Mouse (Mus musculus): Measurements from ENCODE around the gene Sept3. TPM values are rescaled to one million over a fixed set of nuclear protein-coding genes. Genes with fewer than 3 reads are reported as not detected.
"Not testable (repeated sequence)": the region's sequence is repeated elsewhere in the genome, so short reads cannot be mapped to it uniquely, and the experiment has no call there.

The Sept3 gene
- polyA plus RNA-seq, 1 experiment from 2014 or later, result 142 TPM

DNA sequence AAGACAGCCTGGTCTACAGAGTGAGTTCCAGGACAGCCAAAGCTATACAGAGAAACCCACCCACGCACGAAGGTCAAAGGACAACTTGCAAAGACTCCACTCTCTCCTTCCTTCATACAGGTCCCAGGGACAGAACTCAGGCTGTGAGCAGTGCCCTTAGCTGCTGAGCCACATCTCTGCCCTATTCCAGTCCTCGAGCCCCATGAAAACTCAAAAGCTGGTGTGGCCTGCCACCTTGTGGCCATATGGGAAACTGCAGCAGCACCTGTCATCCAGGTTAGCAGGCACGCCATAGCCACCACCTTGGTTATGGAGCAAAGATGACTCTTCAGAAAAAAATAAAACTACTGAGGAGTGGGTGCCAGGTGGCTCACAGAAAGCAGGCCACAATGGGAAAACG is 38.1 kb upstream of the Sept3 start:
- 0 out of 2 replicates have a peak, but pooled peaks have one; percentile 41 for ATAC-seq (ENCODE audit: insufficient read depth, low FRiP score, low TSS enrichment)
- H3K36me3 ChIP-seq (ENCODE audit: control insufficient read depth, insufficient read depth, low read length), result no peaks in the 10 kb centered on the region; the same call in 1 of the 2 replicates

GRCm38 (mm10) chr15:82243311-82243710 is 31.4 kb upstream of the Sept3 start:
- no peaks in the 10 kb centered on the region for H3K9me3 ChIP-seq (ENCODE audit: control insufficient read depth, low read length)
- peak overlapping the region; percentile 67 for H3K4me3 ChIP-seq (ENCODE audit: low read depth, low read length)
- WGBS, result 80% methylated on average over 3 of the region's 3 CpGs
- DNase-seq (ENCODE audit: low spot score) (no peak), ATAC-seq (ENCODE audit: insufficient read depth, low FRiP score, low TSS enrichment) (no peak)
- 0 out of 2 replicates have a peak overlapping the region, but pooled peaks have one; percentile 49 for H3K9ac ChIP-seq (ENCODE audit: low read length)
- H3K4me1 ChIP-seq (ENCODE audit: control insufficient read depth, insufficient read depth, low read length), result peaks cover 2% of the 10 kb centered on the region; the same call in 1 of the 2 replicates
- no peak overlapping the region for H3K27ac ChIP-seq (ENCODE audit: low read depth, low read length)
- H3K27me3 ChIP-seq (ENCODE audit: control insufficient read depth, insufficient read depth, low read length), result no peaks in the 10 kb centered on the region
- peak overlapping the region; percentile 56 for H3K4me2 ChIP-seq (ENCODE audit: low read depth)
- H3K36me3 ChIP-seq (ENCODE audit: control insufficient read depth, insufficient read depth, low read length), result no peaks in the 10 kb centered on the region; the same call in 1 of the 2 replicates

More for the DNA sequence above, 38.1 kb upstream of the Sept3 start:
- H3K9me3 ChIP-seq (ENCODE audit: control insufficient read depth, low read length), result no peaks in the 10 kb centered on the region
- no peak overlapping the region for H3K27ac ChIP-seq (ENCODE audit: low read depth, low read length)
- H3K4me3 ChIP-seq (ENCODE audit: low read depth, low read length), result no peak overlapping the region
- H3K27me3 ChIP-seq (ENCODE audit: control insufficient read depth, insufficient read depth, low read length), result no peaks in the 10 kb centered on the region
- H3K9ac ChIP-seq (ENCODE audit: low read length), result no peak overlapping the region
- H3K4me2 ChIP-seq (ENCODE audit: low read depth), result no peak overlapping the region
- H3K4me1 ChIP-seq (ENCODE audit: control insufficient read depth, insufficient read depth, low read length), result no peaks in the 10 kb centered on the region
- 20% methylated on average over 5 of the region's 5 CpGs for whole genome bisulfite sequencing
- peak; percentile 80 for DNase-seq (ENCODE audit: low spot score)

- DNase-seq (ENCODE audit: low spot score) (no peak), ATAC-seq (ENCODE audit: insufficient read depth, low FRiP score, low TSS enrichment) (no peak)
- Histone ChIP-seq H3K4me2 (ENCODE audit: low read depth) (peak overlapping the region; percentile 56), H3K27me3 (ENCODE audit: control insufficient read depth, insufficient read depth, low read length) (no peaks in the 10 kb centered on the region), H3K9me3 (ENCODE audit: control insufficient read depth, low read length) (no peaks in the 10 kb centered on the region), H3K36me3 (ENCODE audit: control insufficient read depth, insufficient read depth, low read length) (no peaks in the 10 kb centered on the region; the same call in 1 of the 2 replicates), H3K27ac (ENCODE audit: low read depth, low read length) (no peak overlapping the region), H3K4me1 (ENCODE audit: control insufficient read depth, insufficient read depth, low read length) (peaks cover 2% of the 10 kb centered on the region; the same call in 1 of the 2 replicates), H3K4me3 (ENCODE audit: low read depth, low read length) (peak overlapping the region; percentile 67), H3K9ac (ENCODE audit: low read length) (peak overlapping the region; percentile 49)
- WGBS, result 6% methylated on average over 12 of the region's 12 CpGs
Observed at GRCm38 (mm10) chr15:82243742-82244114, 31.0 kb upstream of the Sept3 start.

- DNase-seq (ENCODE audit: low spot score) (peak; percentile 94), ATAC-seq (ENCODE audit: insufficient read depth, low FRiP score, low TSS enrichment) (peak; percentile 98)
- Histone ChIP-seq H3K9me3 (ENCODE audit: control insufficient read depth, low read length) (no peaks in the 10 kb centered on the region), H3K9ac (ENCODE audit: low read length) (peak within 1 kb of the TSS; percentile 49), H3K27me3 (ENCODE audit: control insufficient read depth, insufficient read depth, low read length) (no peaks in the 10 kb centered on the region), H3K4me1 (ENCODE audit: control insufficient read depth, insufficient read depth, low read length) (peaks cover 2% of the 10 kb centered on the region; the same call in 1 of the 2 replicates), H3K4me3 (ENCODE audit: low read depth, low read length) (peak within 1 kb of the TSS; percentile 67), H3K27ac (ENCODE audit: low read depth, low read length) (peak within 1 kb of the TSS; percentile 73; the same call in 1 of the 2 replicates), H3K4me2 (ENCODE audit: low read depth) (peak within 1 kb of the TSS; percentile 56), H3K36me3 (ENCODE audit: control insufficient read depth, insufficient read depth, low read length) (no peaks in the 10 kb centered on the region; the same call in 1 of the 2 replicates)
- under 1% methylated on average over 65 of the region's 65 CpGs for WGBS
Observed at GRCm38 (mm10) chr15:82244115-82244804, 30.4 kb upstream of the Sept3 start, which contains the start of gene Cenpm. Cenpm (minus strand) TSS chr15:82244748.

GRCm38 (mm10) chr15:82244805-82245161 is 29.9 kb upstream of the Sept3 start:
- H3K27me3 ChIP-seq (ENCODE audit: control insufficient read depth, insufficient read depth, low read length); H3K4me1 ChIP-seq (ENCODE audit: control insufficient read depth, insufficient read depth, low read length); DNase-seq (ENCODE audit: low spot score); H3K36me3 ChIP-seq (ENCODE audit: control insufficient read depth, insufficient read depth, low read length); H3K9me3 ChIP-seq (ENCODE audit: control insufficient read depth, low read length); ATAC-seq (ENCODE audit: insufficient read depth, low FRiP score, low TSS enrichment): not testable (repeated sequence)
- peak overlapping the region; percentile 73; the same call in 1 of the 2 replicates for H3K27ac ChIP-seq (ENCODE audit: low read depth, low read length)
- 20% methylated on average over 9 of the region's 9 CpGs for WGBS
- H3K4me2 ChIP-seq (ENCODE audit: low read depth), result peak overlapping the region; percentile 56
- peak overlapping the region; percentile 67 for H3K4me3 ChIP-seq (ENCODE audit: low read depth, low read length)
- peak overlapping the region; percentile 49 for H3K9ac ChIP-seq (ENCODE audit: low read length)

DNA sequence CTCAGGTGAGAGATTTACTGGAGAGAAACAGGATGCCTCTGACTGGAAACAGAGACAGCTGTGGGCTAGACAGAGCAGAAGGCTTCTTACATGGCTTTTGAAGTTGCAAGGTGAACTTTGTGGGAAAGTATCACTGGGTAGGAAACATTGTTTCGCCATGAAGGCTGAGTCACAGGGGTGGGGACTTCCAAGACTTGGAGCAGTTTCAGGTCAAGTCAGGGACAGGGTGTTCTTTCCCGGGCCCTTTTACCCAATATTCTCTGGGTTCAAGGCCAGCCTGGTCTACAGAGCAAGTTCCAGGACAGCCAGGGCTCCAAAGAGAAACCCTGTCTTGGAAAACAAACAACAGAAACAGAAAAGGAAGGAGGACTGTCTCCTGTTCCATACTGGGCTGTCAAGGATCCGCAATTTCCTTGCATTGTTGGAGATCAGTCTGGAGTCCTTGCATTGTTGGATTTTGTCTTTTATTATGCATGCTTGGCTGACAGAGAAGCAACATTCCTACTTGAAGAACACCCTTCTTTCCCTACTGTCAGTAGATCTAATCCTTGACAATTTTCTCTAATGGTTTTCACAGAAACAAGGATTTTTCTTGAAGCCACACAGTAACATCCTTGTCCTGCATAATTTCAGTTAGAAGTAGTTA is 27.4 kb upstream of the Sept3 start:
- DNase-seq (ENCODE audit: low spot score) (no peak), ATAC-seq (ENCODE audit: insufficient read depth, low FRiP score, low TSS enrichment) (no peak)
- Histone ChIP-seq H3K27me3 (ENCODE audit: control insufficient read depth, insufficient read depth, low read length) (no peaks in the 10 kb centered on the region), H3K4me3 (ENCODE audit: low read depth, low read length) (no peak overlapping the region), H3K9ac (ENCODE audit: low read length) (no peak overlapping the region), H3K4me2 (ENCODE audit: low read depth) (no peak overlapping the region), H3K9me3 (ENCODE audit: control insufficient read depth, low read length) (no peaks in the 10 kb centered on the region), H3K4me1 (ENCODE audit: control insufficient read depth, insufficient read depth, low read length) (peaks cover 2% of the 10 kb centered on the region; the same call in 1 of the 2 replicates), H3K27ac (ENCODE audit: low read depth, low read length) (no peak overlapping the region), H3K36me3 (ENCODE audit: control insufficient read depth, insufficient read depth, low read length) (no peaks in the 10 kb centered on the region)
- WGBS, result 87% methylated on average over 3 of the region's 3 CpGs

DNA sequence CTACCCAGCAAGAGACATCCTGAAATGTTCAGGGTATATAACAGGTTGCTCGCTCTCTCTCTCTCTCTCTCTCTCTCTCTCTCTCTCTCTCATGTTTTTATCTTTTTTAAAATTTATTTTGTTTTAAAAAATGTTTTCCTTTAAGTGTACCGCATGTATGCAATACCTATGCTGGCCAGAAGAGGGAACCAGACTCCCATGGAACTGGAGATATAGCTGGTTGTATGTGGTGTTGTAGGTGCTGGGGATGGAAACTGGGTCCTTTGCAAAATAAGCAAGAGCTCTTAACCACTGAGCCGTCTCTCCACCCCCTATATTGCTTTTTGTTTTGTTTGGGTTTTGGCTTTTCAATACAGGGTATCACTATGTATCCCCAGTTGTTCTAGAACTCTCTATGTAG is 23.1 kb upstream of the Sept3 start:
- no peaks in the 10 kb centered on the region for H3K9me3 ChIP-seq (ENCODE audit: control insufficient read depth, low read length)
- 95% methylated on average over 3 of the region's 3 CpGs for WGBS
- peaks cover 11% of the 10 kb centered on the region for H3K4me1 ChIP-seq (ENCODE audit: control insufficient read depth, insufficient read depth, low read length)
- no peak overlapping the region for H3K4me3 ChIP-seq (ENCODE audit: low read depth, low read length)
- DNase-seq (ENCODE audit: low spot score), result no peak
- H3K9ac ChIP-seq (ENCODE audit: low read length), result no peak overlapping the region
- no peak for ATAC-seq (ENCODE audit: insufficient read depth, low FRiP score, low TSS enrichment)
- no peaks in the 10 kb centered on the region for H3K36me3 ChIP-seq (ENCODE audit: control insufficient read depth, insufficient read depth, low read length)
- H3K4me2 ChIP-seq (ENCODE audit: low read depth), result no peak overlapping the region
- H3K27me3 ChIP-seq (ENCODE audit: control insufficient read depth, insufficient read depth, low read length), result no peaks in the 10 kb centered on the region
- H3K27ac ChIP-seq (ENCODE audit: low read depth, low read length), result no peak overlapping the region

- Histone ChIP-seq H3K9me3 (ENCODE audit: control insufficient read depth, low read length) (no peaks in the 10 kb centered on the region), H3K9ac (ENCODE audit: low read length) (no peak within 1 kb of the TSS), H3K4me2 (ENCODE audit: low read depth) (no peak within 1 kb of the TSS), H3K4me3 (ENCODE audit: low read depth, low read length) (no peak within 1 kb of the TSS), H3K27me3 (ENCODE audit: control insufficient read depth, insufficient read depth, low read length) (no peaks in the 10 kb centered on the region), H3K27ac (ENCODE audit: low read depth, low read length) (no peak within 1 kb of the TSS), H3K36me3 (ENCODE audit: control insufficient read depth, insufficient read depth, low read length) (no peaks in the 10 kb centered on the region), H3K4me1 (ENCODE audit: control insufficient read depth, insufficient read depth, low read length) (peaks cover 11% of the 10 kb centered on the region)
- DNase-seq (ENCODE audit: low spot score) (no peak), ATAC-seq (ENCODE audit: insufficient read depth, low FRiP score, low TSS enrichment) (no peak)
- 93% methylated on average over 6 of the region's 6 CpGs for WGBS
Observed at GRCm38 (mm10) chr15:82252097-82252496, 22.6 kb upstream of the Sept3 start, which contains the start of gene 1500009C09Rik. 1500009C09Rik (plus strand) TSS chr15:82252397.
